Mouse (Mus musculus): ENCODE measurements around the gene Hist1h4d.
"Not testable (repeated sequence)": the region's sequence is repeated elsewhere in the genome, so short reads cannot be mapped to it uniquely, and the experiment has no call there.

- peak; percentile 71; the same call in 1 of the 2 replicates for TF ChIP-seq EP300 (IDR thresholded peaks at IDR 0.05; ENCODE audit: low read depth)
- TF ChIP-seq CTCF (IDR thresholded peaks at IDR 0.05; ENCODE audit: low read depth): not testable (repeated sequence)
These were observed 7.4 kb upstream of the Hist1h4d start, which contains the start of the genes Hist1h2bf and Hist1h2ad for GRCm38 (mm10) chr13:23573898-23574524.

Measured in liver, embryonic 14.5 days (tissue).